In the genomic region with DNA sequence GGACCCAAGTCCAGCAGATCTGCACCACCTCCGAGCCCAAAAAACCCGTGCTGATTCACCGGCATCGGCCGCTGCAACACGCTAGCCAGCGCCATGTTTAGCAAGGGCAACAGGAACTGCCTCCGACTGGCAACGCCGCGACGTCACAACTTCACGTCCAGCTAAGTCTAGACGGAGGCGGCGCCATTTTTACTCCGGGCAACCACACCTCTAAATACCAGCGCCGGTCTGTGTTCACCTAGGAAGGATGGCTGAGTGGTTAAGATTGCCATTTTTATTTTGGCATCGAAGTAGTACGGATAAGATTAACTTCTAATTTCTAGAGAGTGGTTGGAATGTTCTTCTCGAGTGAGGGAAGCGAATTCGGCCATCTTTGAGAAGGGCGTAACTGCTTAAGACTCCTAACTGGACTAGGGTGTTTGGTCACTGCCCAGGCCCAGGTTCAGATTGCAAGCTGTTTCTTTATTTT, we compare ENCODE assay signal across 8 mouse cellular contexts. TPM values are rescaled to one million over a fixed set of nuclear protein-coding genes. Genes with fewer than 3 reads are reported as not detected.
DNase-seq lines count a peak whose midpoint lies in the region; ATAC-seq lines count a peak whose summit lies in the region.

Psmb5 (minus strand) TSS at position 126 of the 469 bp plus-strand sequence.

- H3K4me2 ChIP-seq in hindbrain, embryonic 11.5 days (replicated peaks; ENCODE audit: low read depth, low read length), result peak within 1 kb of the TSS; percentile 73

- H3K4me3 ChIP-seq in hindbrain, embryonic 11.5 days (ENCODE audit: low read depth, low read length), result peak within 1 kb of the TSS; percentile 84

- no peaks in the 10 kb centered on the region for H3K36me3 ChIP-seq in hindbrain, embryonic 11.5 days (ENCODE audit: control insufficient read depth, insufficient read depth, low read length)

- H3K9ac ChIP-seq in hindbrain, embryonic 11.5 days (ENCODE audit: low read depth, low read length), result peak within 1 kb of the TSS; percentile 86

- peak within 1 kb of the TSS; percentile 62; the same call in 1 of the 2 replicates for H3K27ac ChIP-seq in hindbrain, embryonic 11.5 days (ENCODE audit: low read depth, low read length)

- DNase-seq in Muller cell, postnatal 12 days (ENCODE audit: inconsistent ontology term), result peak; percentile 85
- peak; percentile 91 for DNase-seq in cerebellum, adult 9-11 months
- DNase-seq in frontal cortex, adult 2 months (ENCODE audit: extremely low spot score in 1 of 2, low spot score in 1 of 2), result peak; percentile 83 to 89
- DNase-seq in hindbrain, embryonic 11.5 days (ENCODE audit: low spot score), result peak; percentile 92
- DNase-seq in layer of hippocampus, postnatal 10 days (ENCODE audit: low spot score in 2 of 2), result peak; percentile 89 to 90
- DNase-seq in lung, postnatal 14 days, result peak; percentile 89
- peak; percentile 90 for DNase-seq in retina, adult 2 months (ENCODE audit: low read depth, low spot score)
- DNase-seq in thymus, postnatal 36 days, result peak; percentile 85 to 86

- H3K9me3 ChIP-seq in hindbrain, embryonic 11.5 days (ENCODE audit: control insufficient read depth, low read length), result no peaks in the 10 kb centered on the region

- H3K4me1 ChIP-seq in hindbrain, embryonic 11.5 days (replicated peaks; ENCODE audit: control insufficient read depth, insufficient read depth, low read length), result no peaks in the 10 kb centered on the region

- no peaks in the 10 kb centered on the region for H3K27me3 ChIP-seq in hindbrain, embryonic 11.5 days (ENCODE audit: control insufficient read depth, insufficient read depth, low read length)

- under 1% methylated on average over 25 of the region's 25 CpGs for WGBS in hindbrain, embryonic 11.5 days

- ATAC-seq in hindbrain, embryonic 11.5 days (ENCODE audit: low FRiP score), result peak; percentile 89

RNA-seq across cellular contexts. Expression of gene Psmb5, which starts in this region (rescaled TPM):
- polyA plus RNA-seq in frontal cortex, adult 2 months (2012; rRNA removed), result 177 and 178 TPM in 2 replicates
- polyA plus RNA-seq in hindbrain, embryonic 11.5 days (2014; fragmentation: Nextera tagmentation; extraction: Ambion mirVana), result 439 and 455 TPM in 2 replicates
- 100 to 1,000 TPM; 201 to 217 TPM for total RNA-seq in layer of hippocampus, postnatal 10 days (2021)

Comparison
In these comparisons a context has a peak if more than half of its experiments do, and no peak if none do; other contexts are left out.
1. Peak in every context shown above with its lines: DNase-seq, ATAC-seq, H3K4me3 ChIP-seq and H3K27ac ChIP-seq.